Mouse (Mus musculus) T-helper 2 cell (primary cell): ENCODE data around the gene 4931429L15Rik.

Source experiments
- in situ Hi-C: fragments of 300-600 bp; cut with MboI, MseI; formaldehyde crosslinking; loops from one replicate; pipeline ENCODE4 v1.15.1; 2025; ENCODE audit warnings: high pct_unique_total_duplicates

Gene 4931429L15Rik

DNA sequence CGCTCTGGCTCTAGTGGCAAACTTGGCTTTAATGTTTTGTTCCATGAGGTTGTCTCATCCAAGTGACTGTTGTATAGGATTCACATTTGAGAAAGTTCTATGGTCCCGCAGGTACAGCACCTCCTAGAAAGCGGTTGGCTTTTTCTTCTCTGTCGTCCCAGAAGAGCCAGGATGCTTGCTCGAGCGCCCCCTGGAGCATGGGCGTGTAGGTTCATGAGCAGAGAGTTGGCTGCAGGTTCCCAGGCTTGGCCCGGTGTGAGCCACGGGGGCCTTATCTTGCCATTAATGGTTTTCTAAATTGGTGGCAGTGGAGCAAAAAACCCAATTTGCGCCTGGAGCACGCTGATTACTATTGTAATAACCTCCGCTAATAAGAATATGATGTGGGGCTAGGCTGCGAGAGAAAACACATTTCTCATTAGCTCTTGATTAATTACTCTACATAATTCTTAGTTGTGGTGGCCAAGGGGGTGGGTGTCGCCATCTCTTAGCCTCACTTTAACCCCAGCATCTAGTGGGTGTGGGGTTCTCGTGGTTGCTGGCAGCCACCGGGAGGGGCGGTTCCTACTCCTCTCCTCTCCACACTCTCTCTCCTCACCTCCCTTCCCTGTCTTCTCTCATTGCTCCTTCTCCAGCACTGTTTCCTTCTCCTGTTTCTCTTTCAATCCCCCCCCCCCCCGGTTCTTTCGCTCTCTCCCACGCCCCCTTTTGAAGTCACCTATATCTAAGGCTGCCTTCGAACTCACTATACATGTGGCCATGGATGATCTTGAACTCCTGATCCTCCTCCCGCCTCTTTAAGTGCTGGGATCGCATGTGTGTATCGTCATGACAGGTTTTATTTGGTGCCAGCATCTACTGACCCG lies 8.2 kb upstream of the 4931429L15Rik start:
- in situ Hi-C loops, result no loop called here

DNA sequence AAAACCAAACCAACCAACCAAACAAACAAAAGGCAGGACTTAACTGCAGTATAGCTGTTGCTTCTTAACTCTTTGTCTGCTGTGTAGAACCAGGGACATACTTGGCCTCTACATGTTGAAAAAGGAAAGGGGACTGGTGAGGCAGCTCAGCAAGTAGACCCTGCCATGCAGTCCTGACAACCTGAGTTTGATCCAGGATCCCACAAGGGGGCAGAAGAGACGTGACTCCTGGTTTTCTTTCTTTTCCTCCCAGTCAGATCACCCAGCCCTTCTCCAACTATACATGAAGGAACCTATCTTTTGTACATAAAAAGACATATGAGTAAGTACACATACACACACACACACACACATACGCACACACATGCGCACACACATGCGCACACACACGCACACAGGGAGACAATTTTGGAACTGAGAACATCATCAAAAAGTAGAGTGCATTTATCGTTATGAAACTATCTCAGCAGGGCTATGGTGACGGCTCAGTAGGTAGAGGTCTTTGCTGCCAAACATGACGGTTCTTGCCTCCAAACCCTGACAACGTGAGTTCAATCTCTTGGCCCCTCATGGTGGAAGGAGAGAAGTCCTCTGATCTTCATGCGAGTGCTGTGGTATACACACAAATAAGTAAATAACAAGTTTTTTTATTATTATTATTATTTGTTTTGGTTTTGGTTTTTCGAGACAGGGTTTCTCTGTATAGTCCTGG lies 7.1 kb upstream of the 4931429L15Rik start:
- in situ Hi-C loops, result no loop called here

DNA sequence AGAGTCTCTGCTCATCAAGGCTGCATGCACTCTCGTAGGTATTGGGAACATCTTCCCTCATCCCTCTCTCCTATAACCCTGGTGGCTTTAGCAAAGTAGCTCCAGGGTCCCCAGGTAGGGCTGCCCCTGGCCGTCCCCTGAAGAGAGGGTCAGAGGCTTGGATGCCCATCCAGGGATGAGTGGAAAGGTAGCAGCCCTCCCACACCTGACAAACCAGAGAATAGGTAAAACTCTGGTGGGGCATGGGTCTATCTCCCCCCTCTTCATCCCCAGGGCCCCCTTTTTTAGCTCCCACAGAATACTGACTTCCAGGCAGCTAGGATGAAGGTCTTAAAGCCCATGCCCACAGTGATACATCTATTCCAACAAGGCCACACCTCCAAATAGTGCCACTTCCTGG lies 675 bp upstream of the 4931429L15Rik start:
- in situ Hi-C loops, result no loop called here

DNA sequence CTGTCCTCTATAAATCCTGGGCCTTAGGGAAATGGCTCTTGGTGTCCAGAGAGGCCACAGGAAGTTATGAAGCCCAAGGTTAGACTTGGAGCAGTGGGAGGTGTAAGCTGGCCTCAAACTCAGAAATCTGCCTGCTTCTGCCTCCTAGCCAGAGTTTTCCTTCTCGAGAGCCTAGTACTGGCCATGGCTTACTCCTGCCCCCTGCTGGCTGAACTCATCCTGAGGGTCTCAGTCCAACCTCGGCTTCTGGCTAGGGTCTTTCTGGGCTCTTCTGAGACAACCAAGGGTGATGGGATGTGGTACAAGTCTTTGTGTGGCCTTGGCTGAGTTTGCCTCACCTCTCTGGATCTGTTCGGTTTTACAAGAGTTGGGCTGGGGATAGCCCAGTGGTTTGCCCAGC lies 1.8 kb downstream of the 4931429L15Rik start:
- in situ Hi-C loops, result no loop called here

DNA sequence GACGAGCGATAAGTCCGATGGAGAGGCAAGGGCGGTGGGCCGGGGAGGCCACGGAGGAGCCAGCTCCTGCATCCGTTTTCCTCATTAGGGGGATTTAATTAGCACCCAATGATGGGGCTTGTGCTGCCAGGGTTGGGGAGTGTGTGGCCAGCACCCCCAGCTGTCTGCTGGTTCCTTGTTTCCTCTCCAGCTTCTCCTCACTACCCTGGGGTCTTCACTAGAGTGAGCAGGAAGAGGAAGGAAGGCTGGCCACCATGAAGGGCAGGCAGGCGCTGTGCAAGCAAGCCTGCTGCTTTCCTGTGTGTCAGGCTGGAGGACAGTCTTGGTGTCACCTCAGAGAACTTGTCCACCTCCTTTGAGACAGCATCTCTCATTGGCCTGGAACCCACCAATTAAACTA lies 2.9 kb downstream of the 4931429L15Rik start:
- in situ Hi-C loops, result no loop called here

DNA sequence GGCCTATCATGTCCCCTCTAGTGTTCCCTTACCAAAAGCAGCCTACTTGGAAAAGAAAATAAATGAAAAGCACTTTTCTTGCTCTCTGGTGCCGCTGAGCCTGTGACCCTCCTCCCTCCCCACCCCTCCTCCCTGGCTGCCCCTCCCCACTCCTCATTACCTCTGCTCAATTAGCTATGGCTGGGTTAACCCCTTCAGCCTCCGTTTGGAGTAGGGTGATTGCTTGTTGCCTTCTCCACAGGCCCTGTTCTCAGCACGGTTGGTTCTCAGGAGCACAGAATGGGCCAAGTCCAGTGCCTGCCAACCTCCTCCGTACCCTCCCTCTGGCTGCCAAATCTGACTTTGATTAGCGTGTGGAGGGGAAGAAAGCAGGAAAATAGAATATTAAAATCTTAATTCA lies 3.4 kb downstream of the 4931429L15Rik start:
- in situ Hi-C loops, result no loop called here

DNA sequence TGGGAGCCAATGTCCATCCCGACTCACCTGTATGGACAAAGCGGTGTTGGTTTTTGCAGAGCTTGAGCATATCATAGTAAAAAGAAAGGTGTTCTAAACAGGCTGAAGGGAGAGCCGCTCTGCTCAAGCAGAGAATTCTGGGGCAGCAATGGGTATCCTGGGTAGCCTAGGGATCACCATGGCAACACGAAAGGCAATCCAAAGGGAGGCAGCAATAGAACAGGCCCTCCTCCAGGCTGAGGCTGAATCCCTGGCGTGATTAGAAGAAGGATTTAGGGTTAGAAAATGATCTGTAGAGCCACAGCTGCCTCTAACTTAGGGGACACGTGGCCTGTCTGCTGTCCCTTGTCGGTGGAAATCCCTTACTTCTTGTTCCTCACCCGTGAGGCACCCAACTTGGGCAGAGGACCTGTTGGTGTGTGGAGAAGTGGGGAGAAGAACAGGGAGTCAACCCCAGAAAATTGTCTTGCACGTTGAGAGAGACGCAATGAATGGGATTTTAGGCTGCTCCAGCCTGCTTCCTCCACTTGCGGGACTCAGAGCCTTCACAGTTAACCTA lies 3.9 kb downstream of the 4931429L15Rik start:
- in situ Hi-C loops, result no loop called here

DNA sequence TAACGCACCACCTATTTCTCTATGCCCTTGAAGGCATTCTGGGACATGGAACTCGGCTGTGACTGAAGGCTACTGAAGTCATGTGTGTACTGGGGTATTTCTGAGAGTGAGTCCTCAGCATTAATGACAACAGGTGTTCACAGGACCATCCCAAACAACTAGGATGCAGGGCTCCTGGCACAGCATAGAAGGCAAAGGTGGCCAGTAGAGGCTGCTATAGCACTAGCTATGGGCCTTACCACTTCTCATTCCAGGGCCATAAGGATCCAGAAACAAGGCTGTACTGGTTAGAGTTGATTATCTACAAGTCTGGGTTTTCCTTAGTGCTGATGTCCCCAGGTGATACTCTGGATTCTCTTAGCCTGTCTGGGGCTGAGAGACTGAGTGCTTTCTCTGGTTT lies 4.9 kb downstream of the 4931429L15Rik start:
- in situ Hi-C loops, result no loop called here

DNA sequence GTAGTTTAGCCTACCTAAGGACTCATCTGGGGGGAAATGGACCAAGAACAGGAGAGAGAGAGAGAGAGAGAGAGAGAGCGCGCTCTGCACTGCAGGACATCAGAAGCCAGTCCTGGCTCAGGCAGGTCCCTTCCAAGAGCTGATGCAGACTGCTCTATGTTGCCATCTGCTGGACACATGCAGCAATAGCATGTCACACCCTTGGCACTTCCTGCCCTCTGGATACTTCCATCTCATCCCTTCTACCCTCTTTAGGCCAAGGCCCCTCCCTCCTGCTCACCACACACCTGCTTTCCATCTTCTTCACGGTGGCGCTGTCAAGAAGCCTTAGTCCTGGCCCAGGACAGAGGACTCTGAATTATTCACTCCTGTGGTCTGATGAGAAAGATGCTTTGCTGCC lies 5.3 kb downstream of the 4931429L15Rik start:
- in situ Hi-C loops, result no loop called here

DNA sequence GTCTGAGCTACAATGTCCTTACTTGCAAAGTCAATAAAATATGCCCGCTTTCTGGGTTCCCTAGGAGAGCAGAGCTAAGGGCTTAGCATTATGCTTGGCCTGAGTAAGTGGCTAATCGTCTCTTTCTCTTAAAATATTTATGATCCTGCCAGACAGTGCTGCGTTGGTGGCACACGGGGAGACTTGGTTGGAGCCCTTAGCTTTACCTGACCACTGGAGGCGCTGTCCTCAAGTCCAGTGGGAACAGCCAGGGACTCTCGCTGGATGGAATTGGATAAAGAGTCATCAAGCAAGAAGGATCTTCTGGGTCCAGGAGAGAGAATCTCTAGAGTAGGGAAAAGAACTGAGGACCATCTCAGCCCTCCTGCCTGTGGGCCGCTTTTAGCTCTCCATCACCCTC lies 10.7 kb downstream of the 4931429L15Rik start:
- in situ Hi-C loops, result no loop called here

DNA sequence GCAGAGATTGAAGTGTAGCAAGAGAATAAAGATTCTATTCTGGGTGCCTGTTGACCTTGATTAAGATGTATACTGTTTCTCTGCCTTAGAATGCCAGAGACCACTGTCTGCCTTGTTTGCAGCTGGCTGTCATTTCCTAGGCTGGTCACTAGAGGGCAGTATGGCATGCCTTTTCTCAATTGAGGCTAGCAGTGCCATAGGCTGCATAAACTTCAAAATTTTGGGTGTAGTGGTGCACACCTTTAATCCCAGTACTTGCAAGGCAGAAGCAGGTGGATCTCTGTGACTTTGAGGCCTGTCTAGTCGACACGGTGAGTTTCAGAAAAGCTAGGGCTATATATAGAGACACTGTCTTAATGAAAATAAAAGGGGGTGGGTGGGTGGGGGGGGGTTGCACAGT lies 17.6 kb downstream of the 4931429L15Rik start:
- in situ Hi-C loops, result no loop called here

DNA sequence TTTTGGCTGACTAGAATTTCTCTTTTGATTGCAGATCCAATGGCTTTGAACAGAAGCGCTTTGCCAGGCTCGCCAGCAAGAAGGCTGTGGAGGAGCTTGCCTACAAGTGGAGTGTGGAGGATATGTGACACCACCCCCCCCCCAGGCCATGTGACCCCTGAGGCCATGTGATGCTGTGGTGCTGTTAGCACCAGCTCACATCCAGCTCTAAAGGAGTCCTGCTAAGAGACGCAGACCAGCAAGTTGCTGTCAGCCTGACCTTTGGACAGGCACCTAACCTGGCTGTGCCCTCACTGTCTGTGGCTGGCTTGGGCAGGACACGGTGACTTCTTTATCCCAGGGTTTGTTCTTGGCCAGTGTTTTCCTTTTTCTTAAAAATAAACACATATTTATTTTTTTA lies 21.4 kb downstream of the 4931429L15Rik start:
- in situ Hi-C loops, result no loop called here

DNA sequence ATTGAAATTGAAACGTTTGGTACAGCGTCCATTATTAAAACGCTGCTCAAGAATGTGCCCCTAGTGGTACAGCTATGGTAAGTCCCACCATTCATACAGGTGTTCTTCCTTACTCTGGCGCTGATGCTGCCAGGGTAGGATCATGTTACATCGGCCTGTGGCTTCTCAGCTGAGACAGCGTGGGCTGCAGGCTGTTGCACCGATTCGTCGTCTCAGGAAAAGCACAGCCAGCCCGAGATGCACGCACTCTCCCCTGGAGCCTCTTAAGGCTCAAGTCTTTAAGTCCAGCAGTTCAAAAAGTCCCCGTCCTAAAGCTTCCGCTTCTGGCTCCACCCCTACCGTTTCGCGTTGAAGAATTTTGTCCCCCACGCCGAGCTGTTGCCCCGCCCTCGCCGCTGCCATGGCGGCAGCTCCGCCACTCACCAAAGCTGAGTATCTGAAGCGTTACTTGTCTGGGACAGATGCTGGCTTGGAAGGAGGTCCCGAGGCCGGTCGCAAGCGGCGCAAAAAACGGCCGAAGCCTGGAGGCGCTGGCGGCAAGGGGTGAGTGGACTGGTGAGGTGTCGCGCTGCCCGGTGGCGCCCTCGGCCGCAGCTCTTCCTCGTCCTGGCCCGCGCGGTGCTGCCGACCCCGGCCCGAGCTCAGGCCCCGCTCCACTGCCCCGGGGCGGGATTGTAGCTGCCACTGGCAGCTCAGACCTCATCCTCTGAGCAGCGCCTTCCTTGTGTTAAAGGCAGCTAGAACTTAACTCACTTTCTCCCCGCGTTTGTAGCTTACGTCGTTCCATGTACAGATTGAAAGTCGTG lies 37.0 kb downstream of the 4931429L15Rik start, which contains the start of gene Bud13:
Bud13 (plus strand) TSS at position 378 of the 806 bp plus-strand sequence.
- in situ Hi-C loops, result no loop called here

DNA sequence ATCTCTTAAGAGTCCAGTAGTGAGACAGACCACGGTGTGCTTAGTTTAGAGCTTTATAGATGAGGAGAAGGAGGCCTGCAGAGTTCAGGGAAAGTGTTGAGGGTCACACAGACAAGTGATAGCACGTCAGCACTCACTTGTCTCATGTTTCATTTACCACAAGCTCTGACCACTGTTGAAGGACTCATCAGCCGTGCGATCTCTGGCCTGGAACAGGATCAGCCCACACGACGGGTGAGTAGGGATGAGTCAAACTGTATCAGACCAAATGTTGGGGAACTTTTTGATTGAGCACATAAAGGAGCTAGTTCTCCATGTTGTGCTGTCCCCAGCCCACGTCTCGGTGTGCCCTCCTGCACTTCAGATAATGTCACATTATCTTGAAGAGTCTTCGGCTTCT lies 45.3 kb downstream of the 4931429L15Rik start:
- in situ Hi-C loops, result no loop called here

DNA sequence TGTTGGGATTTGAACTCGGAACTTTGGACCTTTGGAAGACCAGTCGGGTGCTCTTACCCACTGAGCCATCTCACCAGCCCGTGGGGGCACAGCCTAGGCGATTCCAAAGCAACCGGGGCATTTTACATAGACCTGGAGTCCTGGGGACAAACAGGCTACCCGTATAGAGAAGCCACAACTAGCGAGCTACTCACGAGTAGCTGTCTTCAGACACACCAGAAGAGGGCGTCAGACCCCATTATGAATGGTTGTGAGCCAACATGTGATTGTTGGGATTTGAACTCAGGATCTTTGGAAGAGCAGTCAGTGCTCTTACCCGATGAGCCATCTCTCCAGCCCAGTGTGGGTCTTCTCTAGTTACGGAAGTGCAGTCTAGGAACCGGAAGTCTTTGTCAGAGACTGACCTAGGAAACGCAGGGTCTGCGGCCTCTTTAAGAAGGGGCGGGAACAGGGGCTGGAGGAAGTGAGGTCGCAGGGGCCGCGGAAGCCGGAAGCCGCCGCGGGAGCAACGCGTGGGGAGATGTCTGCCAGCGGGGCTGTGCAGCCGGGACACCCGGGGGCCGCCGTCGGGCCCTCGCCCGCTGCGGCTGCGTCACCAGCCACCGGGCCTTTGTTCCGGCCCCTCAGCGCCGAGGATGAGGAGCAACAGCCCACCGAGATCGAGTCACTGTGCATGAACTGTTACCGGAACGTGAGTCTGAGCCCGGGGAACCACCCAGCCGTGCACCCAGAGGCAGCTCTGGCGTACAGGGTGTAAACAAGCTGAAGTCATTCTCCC lies 46.9 kb downstream of the 4931429L15Rik start, which contains the start of gene Zpr1:
Zpr1 (plus strand) TSS at position 388 of the 778 bp plus-strand sequence.
- in situ Hi-C loops, result no loop called here

DNA sequence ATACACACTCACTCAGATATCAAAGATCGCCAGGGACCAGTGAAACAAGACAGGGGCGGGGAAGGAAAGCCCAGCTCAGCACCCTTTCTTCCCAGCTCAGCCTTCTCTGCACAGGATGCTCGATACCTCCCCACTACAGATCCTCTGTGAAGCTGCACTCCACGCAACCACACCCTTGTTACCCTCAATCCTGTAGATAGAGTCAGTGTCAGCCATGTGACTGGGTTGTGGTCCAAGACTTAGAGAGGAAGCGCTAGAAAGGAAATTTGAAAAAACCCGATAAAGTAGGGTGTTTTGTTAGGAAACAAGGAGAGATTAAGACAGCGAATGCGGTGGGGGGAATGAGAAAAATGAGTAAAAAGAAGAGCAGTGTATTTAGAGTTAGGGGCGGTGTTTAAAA lies 47.7 kb downstream of the 4931429L15Rik start:
- in situ Hi-C loops, result no loop called here

DNA sequence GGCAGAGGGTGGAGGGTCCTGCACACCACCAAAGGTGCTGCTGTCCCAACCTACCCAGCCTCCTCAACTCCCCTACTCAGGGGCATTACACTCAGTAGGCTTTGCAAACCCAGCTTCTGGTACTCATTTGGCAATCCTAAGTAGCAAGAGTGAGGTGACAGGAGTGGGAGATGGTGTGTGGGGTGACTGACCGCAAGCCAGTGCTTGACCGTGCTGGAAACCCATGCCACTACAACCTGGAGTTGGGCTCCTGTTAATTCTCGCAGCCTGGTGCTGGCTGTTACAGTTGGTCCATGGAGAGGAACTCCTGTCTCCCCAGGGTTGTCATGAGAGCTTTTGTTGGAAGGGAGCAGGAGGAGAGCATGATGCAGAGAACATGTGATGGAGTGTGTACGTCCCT lies 49.0 kb downstream of the 4931429L15Rik start:
- in situ Hi-C loops, result no loop called here

DNA sequence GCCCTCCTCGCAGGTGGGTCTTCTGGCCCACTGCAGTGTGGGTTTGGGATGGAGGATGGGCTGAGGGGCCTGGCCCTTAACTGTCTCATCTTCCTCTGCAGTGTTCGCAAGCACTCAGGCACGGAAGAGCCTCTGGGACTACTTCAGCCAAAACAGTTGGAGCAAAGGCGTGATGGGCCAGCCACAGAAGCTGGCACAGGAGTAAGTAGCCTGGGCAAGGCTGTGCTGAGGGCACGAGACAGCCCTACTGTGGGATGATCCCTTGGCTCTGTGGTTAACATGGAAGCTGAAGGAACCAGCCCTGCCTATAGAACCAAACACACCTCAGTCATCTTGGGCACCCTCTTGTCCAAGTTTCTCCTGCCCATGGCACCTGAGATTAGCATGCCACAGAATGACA lies 50.7 kb downstream of the 4931429L15Rik start:
- in situ Hi-C loops, result no loop called here

DNA sequence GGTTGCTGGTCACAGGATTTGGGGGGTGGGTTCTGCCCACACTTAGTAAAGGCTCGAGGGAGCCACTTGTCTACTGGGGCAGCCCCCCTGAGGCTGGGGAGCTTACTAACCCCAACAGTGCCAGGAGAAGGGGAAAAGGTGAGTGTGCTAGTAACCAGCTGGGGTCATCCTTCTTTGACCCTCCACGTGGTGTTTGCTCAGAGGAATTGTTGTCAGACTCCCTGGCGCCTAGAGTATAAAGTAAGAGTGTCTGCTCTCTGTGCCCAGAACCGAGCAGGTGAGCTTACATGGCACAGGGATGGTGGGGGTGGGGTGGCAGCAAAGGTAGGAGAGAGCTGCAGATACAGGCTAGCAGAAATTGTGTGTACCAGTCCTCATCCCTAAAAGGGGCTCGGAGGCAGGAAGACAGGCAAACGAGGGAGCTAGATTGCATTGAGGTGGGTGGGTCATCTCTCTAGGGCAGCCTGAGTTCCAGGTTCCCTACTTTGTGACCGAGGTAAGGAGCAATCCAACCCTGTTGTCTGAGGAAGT lies 51.4 kb downstream of the 4931429L15Rik start, which contains the start of gene Apoa5:
Apoa5 (plus strand) TSS at position 291 of the 531 bp plus-strand sequence.
- in situ Hi-C loops, result no loop called here

DNA sequence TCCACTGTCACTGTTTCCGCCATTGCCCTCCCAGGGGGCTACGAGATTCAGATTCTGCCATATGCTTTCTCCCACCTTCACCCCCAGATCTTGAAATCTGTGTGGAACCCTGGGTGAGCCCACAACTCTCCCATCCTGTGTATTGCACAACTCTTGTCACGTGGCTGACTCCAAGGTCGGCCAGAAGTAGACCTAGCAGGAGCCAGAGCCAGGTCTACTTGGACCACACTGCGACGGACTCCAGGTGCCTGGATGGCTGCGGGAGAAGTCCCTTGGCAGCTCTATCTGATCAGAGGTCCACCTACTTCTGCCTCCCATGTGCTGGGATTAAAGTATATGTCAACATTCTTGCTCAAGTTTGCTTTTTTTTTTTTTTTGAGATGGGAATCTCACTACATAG lies 58.7 kb downstream of the 4931429L15Rik start:
- in situ Hi-C loops, result no loop called here
